Mouse (Mus musculus): ENCODE data around the gene Ankrd10. TPM values are rescaled to one million over a fixed set of nuclear protein-coding genes. Genes with fewer than 3 reads are reported as not detected.
"Not testable (repeated sequence)": the region's sequence is repeated elsewhere in the genome, so short reads cannot be mapped to it uniquely, and the experiment has no call there.

Gene Ankrd10
- polyA plus RNA-seq, 1 experiment = 65.9 TPM

DNA sequence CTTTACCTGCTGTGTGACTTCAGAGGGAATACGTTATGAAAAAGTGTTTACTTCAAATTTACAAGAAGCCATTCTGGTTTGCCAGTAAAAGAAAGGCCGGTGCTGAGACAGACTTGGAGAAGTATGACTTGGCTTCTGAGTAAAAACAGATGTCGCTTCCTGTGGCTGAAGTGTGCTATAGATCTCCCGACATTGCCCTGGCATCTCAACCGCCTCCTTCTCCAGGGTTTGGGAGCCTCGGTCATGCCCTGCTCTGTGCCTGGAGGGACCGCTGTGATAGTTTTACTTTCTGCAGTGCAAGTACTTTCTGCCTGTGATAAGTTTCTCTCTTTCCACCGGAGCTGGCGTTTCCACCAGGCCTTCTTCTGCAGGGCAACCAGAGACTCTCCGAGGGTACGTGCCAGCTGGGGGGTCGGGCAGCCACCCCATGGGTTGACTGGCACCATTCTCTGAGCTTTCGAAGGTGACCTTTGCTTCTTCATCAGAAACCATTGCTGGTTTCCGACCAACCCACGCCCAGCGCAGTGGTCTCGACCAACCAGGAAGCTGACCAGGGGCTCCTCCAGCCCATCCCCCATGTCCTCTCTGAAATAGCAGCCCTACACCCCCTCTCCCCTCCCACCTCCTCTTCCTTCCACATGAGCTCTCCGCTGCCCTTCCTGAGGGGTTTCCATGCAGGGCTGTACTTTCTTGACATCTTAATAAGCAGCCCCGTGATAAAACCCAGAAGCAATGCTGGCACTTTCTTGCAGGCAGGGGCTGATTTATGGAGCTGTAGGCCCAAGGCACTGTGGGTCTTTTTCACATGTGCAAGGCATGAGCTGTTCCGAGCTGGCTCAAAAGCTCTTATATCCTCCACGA, 49.8 kb downstream of the Ankrd10 start:
- TF ChIP-seq POLR2A (IDR thresholded peaks at IDR 0.05; ENCODE audit: extremely low read depth, insufficient read depth, low read length) (no peak), CTCF (IDR thresholded peaks at IDR 0.05; ENCODE audit: extremely low read depth, insufficient read depth, low read length) (no peak)
- H3K4me3 ChIP-seq (ENCODE audit: insufficient read depth, low read length) = no peak overlapping the region
- H3K27ac ChIP-seq (ENCODE audit: insufficient read depth, low read length) = no peak overlapping the region
- no peaks in the 10 kb centered on the region for H3K4me1 ChIP-seq (ENCODE audit: control insufficient read depth, insufficient read depth, low read length)

DNA sequence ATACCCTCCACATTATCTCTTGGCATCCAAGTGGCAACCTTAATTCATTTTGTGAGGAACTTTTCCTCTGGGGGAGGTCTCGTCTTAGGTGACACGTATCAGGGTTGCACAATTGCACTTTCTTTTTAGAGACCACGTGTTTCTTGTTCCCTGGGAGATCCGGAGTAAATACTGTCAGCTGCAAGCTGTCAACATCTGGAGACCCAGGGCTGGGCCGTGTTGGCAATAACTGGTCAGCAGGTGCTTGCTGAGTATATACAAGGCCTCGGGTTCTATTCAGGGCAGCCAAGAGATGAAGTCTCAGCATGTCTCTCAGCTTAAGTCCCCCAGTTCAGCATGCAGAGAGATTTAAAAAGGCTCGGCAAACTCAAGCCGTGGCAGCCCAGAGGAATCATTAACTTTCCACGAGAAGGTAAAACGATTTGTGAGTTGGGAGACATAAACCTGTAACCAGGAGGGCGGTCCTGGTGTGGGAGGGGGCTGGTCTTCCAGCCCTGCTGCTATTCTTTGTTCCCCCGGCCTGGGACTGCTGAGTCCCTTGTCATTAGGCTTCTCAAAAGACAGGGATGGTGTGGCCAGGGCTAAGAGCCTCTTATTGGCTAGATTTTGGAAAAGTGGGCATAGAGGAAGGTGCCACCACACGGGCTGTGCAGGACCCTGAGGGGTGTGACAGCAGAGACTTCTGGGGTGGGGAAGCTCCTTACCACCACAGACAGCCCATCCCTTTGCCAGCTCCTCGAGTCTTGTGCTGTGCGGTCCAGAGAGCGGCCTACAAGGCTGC, 59.8 kb downstream of the Ankrd10 start:
- no peak overlapping the region for H3K4me3 ChIP-seq (ENCODE audit: insufficient read depth, low read length)

DNA sequence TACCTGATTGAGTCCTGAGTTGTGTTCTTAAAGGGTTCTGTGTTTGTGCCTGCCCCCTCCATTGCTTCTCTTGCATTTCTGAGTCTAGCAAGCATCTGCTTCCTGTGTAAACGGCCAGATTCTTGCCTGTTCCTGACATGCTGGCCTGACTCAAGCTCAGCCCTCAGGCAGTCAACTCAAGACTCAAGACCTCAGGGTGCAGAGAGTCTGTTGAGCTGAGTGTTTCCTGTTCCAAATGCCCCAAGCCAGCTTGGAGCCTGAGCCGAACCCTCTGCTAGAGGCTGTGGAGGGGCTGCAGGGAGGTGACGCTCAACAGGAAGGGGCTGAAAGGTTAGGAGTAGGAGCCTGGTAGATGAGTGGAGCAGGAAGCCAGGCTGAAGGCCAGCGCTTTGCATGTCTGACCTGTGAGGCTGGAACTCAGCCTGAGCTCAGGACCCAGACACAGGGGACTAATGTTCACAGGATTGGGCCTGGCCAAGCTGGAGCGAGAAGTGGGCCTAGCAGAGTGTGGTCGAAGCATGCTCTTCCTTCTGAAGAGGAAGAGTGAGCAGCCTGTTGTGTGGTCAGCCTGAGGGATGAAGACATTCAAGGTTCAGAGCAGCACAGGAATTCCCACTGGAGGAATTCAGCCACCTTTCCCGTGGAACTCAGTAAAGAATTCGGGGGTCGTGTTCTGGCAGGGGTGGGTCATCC, 60.5 kb downstream of the Ankrd10 start:
- no peak for TF ChIP-seq POLR2A (IDR thresholded peaks at IDR 0.05; ENCODE audit: extremely low read depth, insufficient read depth, low read length)
- no peak for TF ChIP-seq CTCF (IDR thresholded peaks at IDR 0.05; ENCODE audit: extremely low read depth, insufficient read depth, low read length)
- Histone ChIP-seq H3K4me3 (ENCODE audit: insufficient read depth, low read length) (no peak overlapping the region), H3K27ac (ENCODE audit: insufficient read depth, low read length) (no peak overlapping the region), H3K4me1 (ENCODE audit: control insufficient read depth, insufficient read depth, low read length) (no peaks in the 10 kb centered on the region)

More for the DNA sequence above, 59.8 kb downstream of the Ankrd10 start:
- H3K4me1 ChIP-seq (ENCODE audit: control insufficient read depth, insufficient read depth, low read length) = no peaks in the 10 kb centered on the region
- H3K27ac ChIP-seq (ENCODE audit: insufficient read depth, low read length) = no peak overlapping the region
- TF ChIP-seq CTCF (IDR thresholded peaks at IDR 0.05; ENCODE audit: extremely low read depth, insufficient read depth, low read length) = no peak
- no peak for TF ChIP-seq POLR2A (IDR thresholded peaks at IDR 0.05; ENCODE audit: extremely low read depth, insufficient read depth, low read length)

DNA sequence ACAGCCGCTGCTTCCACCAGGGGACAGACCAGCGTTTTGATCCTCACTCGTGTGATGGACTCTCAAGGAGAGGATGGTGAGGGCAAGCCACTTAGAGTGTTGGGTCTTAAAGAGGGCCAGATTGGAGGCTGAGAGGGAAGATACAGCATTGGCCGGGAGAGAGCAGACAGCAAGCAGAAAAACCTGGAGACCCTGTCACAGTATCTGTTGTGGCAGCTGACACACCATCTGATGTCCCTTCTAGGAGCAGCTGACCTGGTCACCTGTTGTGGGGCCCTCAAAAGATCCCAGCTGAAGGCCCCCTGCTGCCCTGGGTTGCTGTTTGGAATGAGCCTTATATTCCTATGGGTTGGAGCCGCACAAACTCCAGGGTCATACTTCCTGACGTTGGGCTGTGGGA, 63.1 kb downstream of the Ankrd10 start:
- H3K4me1 ChIP-seq (ENCODE audit: control insufficient read depth, insufficient read depth, low read length) = no peaks in the 10 kb centered on the region
- H3K27ac ChIP-seq (ENCODE audit: insufficient read depth, low read length) = no peak overlapping the region
- TF ChIP-seq POLR2A (IDR thresholded peaks at IDR 0.05; ENCODE audit: extremely low read depth, insufficient read depth, low read length) (no peak), CTCF (IDR thresholded peaks at IDR 0.05; ENCODE audit: extremely low read depth, insufficient read depth, low read length) (no peak)
- no peak overlapping the region for H3K4me3 ChIP-seq (ENCODE audit: insufficient read depth, low read length)

DNA sequence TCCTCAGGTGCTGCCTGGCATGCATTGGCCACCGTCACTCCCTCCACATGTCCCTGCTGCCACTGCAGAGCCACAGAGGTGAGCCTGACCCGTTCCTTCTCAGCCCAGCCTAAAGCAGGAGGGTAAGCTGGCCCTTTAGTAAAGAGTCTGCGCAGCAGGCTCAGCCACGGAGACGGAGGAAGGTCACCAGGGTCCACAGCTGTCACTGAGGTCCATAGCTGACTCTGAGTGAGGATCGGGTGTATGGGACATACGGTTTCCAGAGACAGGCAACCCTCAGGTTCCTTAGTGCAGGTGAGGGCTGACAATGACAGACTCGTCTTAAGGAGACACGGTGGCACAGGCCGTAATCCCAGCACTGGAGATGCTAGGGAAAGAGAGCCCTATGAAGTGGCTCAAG, 63.6 kb downstream of the Ankrd10 start:
- Histone ChIP-seq H3K4me3 (ENCODE audit: insufficient read depth, low read length) (no peak overlapping the region), H3K4me1 (ENCODE audit: control insufficient read depth, insufficient read depth, low read length) (no peaks in the 10 kb centered on the region), H3K27ac (ENCODE audit: insufficient read depth, low read length) (no peak overlapping the region)
- TF ChIP-seq CTCF (IDR thresholded peaks at IDR 0.05; ENCODE audit: extremely low read depth, insufficient read depth, low read length) (no peak), POLR2A (IDR thresholded peaks at IDR 0.05; ENCODE audit: extremely low read depth, insufficient read depth, low read length) (no peak)

DNA sequence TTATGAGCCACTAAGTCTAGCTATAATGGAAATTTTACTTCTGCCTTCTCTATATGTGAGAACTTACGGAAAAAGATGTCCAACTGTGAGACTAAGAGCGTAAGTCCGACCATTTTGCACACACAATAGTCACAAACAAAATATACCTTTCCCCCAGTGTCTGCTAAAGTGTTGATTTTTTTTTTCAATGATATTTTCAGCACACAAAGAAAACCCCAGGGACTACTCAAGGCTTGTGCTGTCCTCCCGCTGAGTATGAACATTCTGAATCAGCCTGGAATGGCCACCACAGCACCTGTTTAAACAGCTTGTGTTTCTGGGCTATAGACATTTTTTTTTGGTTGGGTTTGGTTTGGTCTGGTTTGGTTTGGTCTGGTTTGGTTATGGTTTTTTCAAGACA, 64.8 kb downstream of the Ankrd10 start:
- no peak overlapping the region for H3K27ac ChIP-seq (ENCODE audit: insufficient read depth, low read length)
- no peak overlapping the region for H3K4me3 ChIP-seq (ENCODE audit: insufficient read depth, low read length)
- no peaks in the 10 kb centered on the region for H3K4me1 ChIP-seq (ENCODE audit: control insufficient read depth, insufficient read depth, low read length)
- TF ChIP-seq CTCF (IDR thresholded peaks at IDR 0.05; ENCODE audit: extremely low read depth, insufficient read depth, low read length) (no peak), POLR2A (IDR thresholded peaks at IDR 0.05; ENCODE audit: extremely low read depth, insufficient read depth, low read length) (no peak)

DNA sequence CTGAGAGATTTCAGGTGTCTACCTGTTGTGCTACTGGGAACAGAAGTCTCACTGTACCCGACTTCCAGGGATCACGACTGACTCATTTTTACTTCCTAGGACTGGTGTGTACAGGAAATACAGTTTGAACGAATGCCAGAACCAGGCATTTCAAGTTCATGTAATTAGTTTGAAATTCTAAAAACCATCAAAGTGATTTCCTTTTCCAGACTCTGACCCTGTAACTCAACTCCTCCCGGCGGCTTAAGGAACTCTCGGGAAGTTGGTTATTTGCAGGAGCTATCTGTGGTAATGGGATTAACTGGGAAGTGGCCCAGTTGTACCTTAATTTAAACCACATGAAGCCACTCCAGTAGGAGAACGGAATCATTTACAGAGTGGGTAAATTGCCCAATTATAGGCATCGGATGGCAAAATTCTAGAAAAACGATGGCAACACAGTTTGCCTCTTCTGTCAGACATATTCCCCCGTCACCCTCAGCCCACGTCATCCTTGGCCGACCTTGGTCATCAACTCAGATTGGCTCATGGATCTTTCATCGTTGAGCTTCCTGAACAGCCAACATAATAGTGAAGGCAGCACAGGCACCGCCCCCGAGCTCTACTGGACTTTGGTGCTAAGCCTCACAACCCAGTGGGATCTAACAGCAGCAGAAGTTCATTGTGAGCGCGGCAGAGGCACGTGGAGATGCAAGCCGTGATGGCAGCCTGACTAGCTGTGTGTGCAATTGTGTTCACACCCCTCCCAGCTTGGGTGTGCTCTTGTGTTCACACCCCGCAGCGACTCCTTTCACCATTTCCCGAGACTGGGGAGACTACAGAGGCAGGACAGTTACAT, 66.1 kb downstream of the Ankrd10 start:
- Histone ChIP-seq H3K27ac (ENCODE audit: insufficient read depth, low read length) (no peak overlapping the region), H3K4me1 (ENCODE audit: control insufficient read depth, insufficient read depth, low read length) (no peaks in the 10 kb centered on the region), H3K4me3 (ENCODE audit: insufficient read depth, low read length) (no peak overlapping the region)
- TF ChIP-seq CTCF (IDR thresholded peaks at IDR 0.05; ENCODE audit: extremely low read depth, insufficient read depth, low read length) (no peak), POLR2A (IDR thresholded peaks at IDR 0.05; ENCODE audit: extremely low read depth, insufficient read depth, low read length) (no peak)

DNA sequence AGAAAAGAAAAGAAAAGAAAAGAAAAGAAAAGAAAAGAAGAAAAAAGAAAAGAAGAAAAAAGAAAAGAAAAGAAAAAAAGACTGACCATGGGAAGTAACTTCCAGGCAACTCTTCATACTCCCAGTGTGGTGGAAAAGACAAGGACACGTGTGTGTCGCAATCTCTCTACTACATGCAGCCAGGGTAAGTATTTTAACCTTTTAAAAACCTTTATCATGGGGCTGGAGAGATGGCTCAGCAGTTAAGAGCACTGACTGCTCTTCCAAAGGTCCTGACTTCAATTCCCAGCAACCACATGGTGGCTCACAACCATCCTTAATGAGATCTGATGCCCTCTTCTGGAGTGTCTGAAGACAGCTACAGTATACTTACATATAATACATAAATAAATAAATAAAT, 67.4 kb downstream of the Ankrd10 start:
- H3K27ac ChIP-seq (ENCODE audit: insufficient read depth, low read length); H3K4me3 ChIP-seq (ENCODE audit: insufficient read depth, low read length); H3K4me1 ChIP-seq (ENCODE audit: control insufficient read depth, insufficient read depth, low read length): not testable (repeated sequence)

DNA sequence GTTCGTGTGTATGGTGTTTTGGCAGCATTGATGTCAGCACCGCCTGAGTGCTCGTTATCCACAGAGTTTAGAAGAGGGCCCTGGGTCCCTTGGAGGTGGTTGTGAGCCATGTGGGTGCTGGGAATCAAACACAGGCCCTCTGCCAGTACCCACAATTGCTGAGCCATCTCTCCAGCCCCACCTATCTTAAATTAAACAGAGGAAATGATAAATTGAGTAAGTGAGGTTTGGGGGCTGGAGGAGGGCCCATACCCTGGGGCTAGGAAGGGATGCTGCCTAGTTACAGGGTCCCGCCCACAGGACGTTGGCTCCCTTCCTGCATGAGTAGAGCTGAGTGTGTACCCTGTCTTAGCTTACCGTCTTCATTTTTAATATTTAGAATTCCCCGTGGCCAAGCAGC, 70.8 kb downstream of the Ankrd10 start:
- Histone ChIP-seq H3K27ac (ENCODE audit: insufficient read depth, low read length) (no peak overlapping the region), H3K4me3 (ENCODE audit: insufficient read depth, low read length) (no peak overlapping the region), H3K4me1 (ENCODE audit: control insufficient read depth, insufficient read depth, low read length) (no peaks in the 10 kb centered on the region)
- TF ChIP-seq POLR2A (IDR thresholded peaks at IDR 0.05; ENCODE audit: extremely low read depth, insufficient read depth, low read length) = no peak
- TF ChIP-seq CTCF (IDR thresholded peaks at IDR 0.05; ENCODE audit: extremely low read depth, insufficient read depth, low read length) = no peak
